ENCODE assay signal across 10 mouse cellular contexts in genomic region chr11:3526979-3527738, GRCm38 (mm10). TPM values are rescaled to one million over a fixed set of nuclear protein-coding genes. Genes with fewer than 3 reads are reported as not detected.
A peak's percentile ranks its signal among the peaks of the same experiment; 100 is the strongest.
DNase-seq lines count a peak whose midpoint lies in the region.
"Had no signal": no experiment of that assay in that cellular context is flagged by ENCODE, and none has a peak within 500 bp of the region (broad histone marks: within the 10 kb centered on the region; RNA-seq: fewer than 3 reads in every experiment).

No protein-coding gene starts in this region.

- intact Hi-C loops in gastrocnemius, postnatal 14 days (cut with DNase I; ENCODE audit: low total_unique reads): no loop called here
- intact Hi-C loops in heart, postnatal 14 days (cut with DNase I): no loop called here

- peak; percentile 95 for DNase-seq in heart, adult 11 months
- DNase-seq in heart, adult 8-10 months (ENCODE audit: low spot score): no peak
- peak; percentile 23 for DNase-seq in ZHBTc4 (ENCODE audit: low read depth, low spot score)
- peak; percentile 80 for DNase-seq in gastrocnemius, postnatal 14 days
- peak; percentile 56 to 60 for DNase-seq in heart, postnatal 14 days
- no peak for DNase-seq in spleen, postnatal 10 days (ENCODE audit: low spot score in 2 of 2)
- no peak for DNase-seq in layer of hippocampus, adult 18-20 months (ENCODE audit: low spot score in 2 of 2)
- no peak for DNase-seq in spleen, postnatal 14 days (ENCODE audit: low spot score in 2 of 2)
- DNase-seq: liver, embryonic 13.5 days; thymus, adult 2 months had no signal

RNA-seq across cellular contexts. Expression of gene Selenom, which starts 12.7 kb away (rescaled TPM):
- 10 to 100 TPM; 33.5 to 51.0 (median 41.9) TPM for total RNA-seq in heart, adult 8-10 months (2022)
- total RNA-seq in gastrocnemius, postnatal 14 days (2021): 10 to 100 TPM; 27.5 to 38.5 TPM
- 10 to 100 TPM; 42.1 to 44.0 TPM for total RNA-seq in heart, postnatal 14 days (2021)
- total RNA-seq in layer of hippocampus, adult 18-20 months (2021): 100 to 1,000 TPM; 194 to 199 TPM

RNA-seq across cellular contexts. Expression of gene Smtn, which starts 13.3 kb away (rescaled TPM):
- 100 to 1,000 TPM; 128 to 185 (median 149) TPM for total RNA-seq in heart, adult 8-10 months (2022)
- 100 to 1,000 TPM in 1 of 2 experiments, 10 to 100 TPM in 1; 96.8 to 123 TPM for total RNA-seq in gastrocnemius, postnatal 14 days (2021)
- 100 to 1,000 TPM; 196 to 205 TPM for total RNA-seq in heart, postnatal 14 days (2021)
- 1 to 10 TPM; 7.7 to 8.2 TPM for total RNA-seq in layer of hippocampus, adult 18-20 months (2021)

RNA-seq across cellular contexts. Expression of gene Inpp5j, which starts 22.5 kb away (rescaled TPM):
- total RNA-seq in heart, adult 8-10 months (2022): 10 to 100 TPM; 19.9 to 24.1 (median 22.7) TPM
- total RNA-seq in gastrocnemius, postnatal 14 days (2021): 1 to 10 TPM; 1.9 to 2.9 TPM
- 10 to 100 TPM; 18.9 to 21.7 TPM for total RNA-seq in heart, postnatal 14 days (2021)
- total RNA-seq in layer of hippocampus, adult 18-20 months (2021): 10 to 100 TPM; 79.2 to 82.5 TPM

RNA-seq across cellular contexts. Expression of gene Pla2g3, which starts 39.1 kb away (rescaled TPM):
- under 1 TPM in 2 of 4 experiments, not detected in 2; 0.14 to 0.16 TPM for total RNA-seq in heart, adult 8-10 months (2022)
- under 1 TPM in 1 of 2 experiments, not detected in 1; 0.09 TPM for total RNA-seq in gastrocnemius, postnatal 14 days (2021)
- total RNA-seq in heart, postnatal 14 days (2021): under 1 TPM; 0.10 to 0.22 TPM
- 1 to 10 TPM; 2.3 to 2.9 TPM for total RNA-seq in layer of hippocampus, adult 18-20 months (2021)

Comparison
In these comparisons a context has a peak if more than half of its experiments do, and no peak if none do; other contexts are left out.
1. DNase-seq: peak in heart, adult 11 months (single experiment), ZHBTc4 (single experiment), gastrocnemius, postnatal 14 days (single experiment) and heart, postnatal 14 days (2 of 2); none in heart, adult 8-10 months (single experiment), spleen, postnatal 10 days (0 of 2), layer of hippocampus, adult 18-20 months (0 of 2) and spleen, postnatal 14 days (0 of 2).
2. RNA of gene Smtn, which starts 13.3 kb away (total RNA-seq): 196 to 205 TPM in heart, postnatal 14 days, 128 to 185 TPM in heart, adult 8-10 months and 96.8 to 123 TPM in gastrocnemius, postnatal 14 days; 7.7 to 8.2 TPM in layer of hippocampus, adult 18-20 months; every median in the first group is over 10 times any median in the second.
3. RNA of gene Inpp5j, which starts 22.5 kb away (total RNA-seq): 79.2 to 82.5 TPM in layer of hippocampus, adult 18-20 months, 19.9 to 24.1 TPM in heart, adult 8-10 months and 18.9 to 21.7 TPM in heart, postnatal 14 days; 1.9 to 2.9 TPM in gastrocnemius, postnatal 14 days; every median in the first group is over 4 times any median in the second.